In genomic region chr1:155212936-155213774, GRCm38 (mm10) we compare ENCODE assay signal across 8 mouse cellular contexts. TPM values are rescaled to one million over a fixed set of nuclear protein-coding genes. Genes with fewer than 3 reads are reported as not detected.
DNase-seq lines count a peak whose midpoint lies in the region; ATAC-seq and TF ChIP-seq lines count a peak whose summit lies in the region.

No protein-coding gene starts in this region.

- 8% methylated on average over 18 of the region's 18 CpGs for WGBS in hindbrain, embryonic 13.5 days
- 3% methylated on average over 18 of the region's 18 CpGs for WGBS in midbrain, embryonic 14.5 days

- DNase-seq in right cerebral cortex, postnatal 14 days, result peak; percentile 37
- no peak for DNase-seq in right cerebral cortex, adult 2 months (ENCODE audit: low spot score in 2 of 2)
- peak; percentile 58 for DNase-seq in midbrain, embryonic 14.5 days
- no peak for DNase-seq in right cerebral cortex, adult 18-20 months
- no peak for DNase-seq in cerebellum, adult 9-10 months

- TF ChIP-seq CTCF in embryonic fibroblast, embryonic 13.5 days (IDR thresholded peaks at IDR 0.05; ENCODE audit: borderline replicate concordance, insufficient read depth, low read length), result no peak

- H3K4me2 ChIP-seq in hindbrain, embryonic 13.5 days, result peak overlapping the region; percentile 26
- peak overlapping the region; percentile 28 for H3K4me2 ChIP-seq in midbrain, embryonic 14.5 days (ENCODE audit: low read length)

- peak overlapping the region; percentile 66 for H3K27ac ChIP-seq in embryonic fibroblast, embryonic 13.5 days (ENCODE audit: insufficient read depth, low read length)
- peak overlapping the region; percentile 83 for H3K27ac ChIP-seq in hindbrain, embryonic 13.5 days
- H3K27ac ChIP-seq in midbrain, embryonic 14.5 days (replicated peaks; ENCODE audit: low read depth, low read length), result peak overlapping the region; percentile 71

- TF ChIP-seq POLR2A in embryonic fibroblast, embryonic 13.5 days (IDR thresholded peaks at IDR 0.05; ENCODE audit: low read depth, low read length), result no peak

- no peak overlapping the region for H3K4me3 ChIP-seq in embryonic fibroblast, embryonic 13.5 days (ENCODE audit: insufficient read depth, low read length)
- no peak overlapping the region for H3K4me3 ChIP-seq in hindbrain, embryonic 13.5 days
- H3K4me3 ChIP-seq in midbrain, embryonic 14.5 days (replicated peaks; ENCODE audit: low read depth, low read length), result no peak overlapping the region

- no peaks in the 10 kb centered on the region for H3K9me3 ChIP-seq in hindbrain, embryonic 13.5 days
- H3K9me3 ChIP-seq in midbrain, embryonic 14.5 days (ENCODE audit: control insufficient read depth, low read length), result no peaks in the 10 kb centered on the region

- H3K9ac ChIP-seq in hindbrain, embryonic 13.5 days, result peak overlapping the region; percentile 60
- peak overlapping the region; percentile 40 for H3K9ac ChIP-seq in midbrain, embryonic 14.5 days (replicated peaks; ENCODE audit: low read length)

- peaks cover 38% of the 10 kb centered on the region for H3K4me1 ChIP-seq in embryonic fibroblast, embryonic 13.5 days (ENCODE audit: control insufficient read depth, insufficient read depth, low read length)
- H3K4me1 ChIP-seq in hindbrain, embryonic 13.5 days (replicated peaks), result peaks cover 76% of the 10 kb centered on the region
- peaks cover 43% of the 10 kb centered on the region for H3K4me1 ChIP-seq in midbrain, embryonic 14.5 days (ENCODE audit: control insufficient read depth, insufficient read depth, low read length)

- no peaks in the 10 kb centered on the region for H3K36me3 ChIP-seq in hindbrain, embryonic 13.5 days
- no peaks in the 10 kb centered on the region for H3K36me3 ChIP-seq in midbrain, embryonic 14.5 days (ENCODE audit: control insufficient read depth, insufficient read depth, low read length)

- no peaks in the 10 kb centered on the region; the same call in 1 of the 2 replicates for H3K27me3 ChIP-seq in hindbrain, embryonic 13.5 days
- no peaks in the 10 kb centered on the region for H3K27me3 ChIP-seq in midbrain, embryonic 14.5 days (ENCODE audit: control insufficient read depth, insufficient read depth, low read length)

- peak; percentile 14 for ATAC-seq in hindbrain, embryonic 13.5 days (ENCODE audit: low FRiP score)
- ATAC-seq in midbrain, embryonic 14.5 days (ENCODE audit: low FRiP score, low TSS enrichment), result peak; percentile 9
- ATAC-seq in megakaryocyte progenitor cell, adult 5-6 weeks (replicated peaks; ENCODE audit: poor library complexity), result no peak

RNA-seq across cellular contexts. Expression of gene BC034090, which starts 31.1 kb away (rescaled TPM):
- 21.4 and 25.1 TPM in 2 replicates for polyA plus RNA-seq in embryonic fibroblast, embryonic 13.5 days (2011; ENCODE audit: insufficient read length, low read depth, missing spikeins)
- 3.9 and 4.7 TPM in 2 replicates for polyA plus RNA-seq in hindbrain, embryonic 13.5 days (2015; fragmentation: Nextera tagmentation; extraction: Ambion mirVana)
- polyA plus RNA-seq in midbrain, embryonic 14.5 days (2014; fragmentation: Nextera tagmentation; extraction: Ambion mirVana), result 3.4 and 3.5 TPM in 2 replicates
- 0.07 TPM in 1 of 2 replicates, not detected in the other for total RNA-seq in megakaryocyte progenitor cell, adult 5-6 weeks (2015)
- total RNA-seq in megakaryocyte progenitor cell, adult 5-6 weeks (2017), result 0.20 TPM in 1 of 2 replicates, not detected in the other

RNA-seq across cellular contexts. Expression of gene Stx6, which starts 54.6 kb away (rescaled TPM):
- 54.3 and 58.8 TPM in 2 replicates for polyA plus RNA-seq in embryonic fibroblast, embryonic 13.5 days (2011; ENCODE audit: insufficient read length, low read depth, missing spikeins)
- polyA plus RNA-seq in hindbrain, embryonic 13.5 days (2015; fragmentation: Nextera tagmentation; extraction: Ambion mirVana), result 121 TPM in 2 replicates
- 121 and 124 TPM in 2 replicates for polyA plus RNA-seq in midbrain, embryonic 14.5 days (2014; fragmentation: Nextera tagmentation; extraction: Ambion mirVana)
- 11.2 and 17.6 TPM in 2 replicates for total RNA-seq in megakaryocyte progenitor cell, adult 5-6 weeks (2015)
- total RNA-seq in megakaryocyte progenitor cell, adult 5-6 weeks (2017), result 31.0 and 32.6 TPM in 2 replicates

Comparison
In these comparisons a context has a peak if more than half of its experiments do, and no peak if none do; other contexts are left out.
1. DNase-seq: peak in right cerebral cortex, postnatal 14 days (single experiment) and midbrain, embryonic 14.5 days (single experiment); none in right cerebral cortex, adult 2 months (0 of 2), right cerebral cortex, adult 18-20 months (single experiment) and cerebellum, adult 9-10 months (single experiment).
2. Peak in every context shown above with its lines, with median percentiles within 50 percentile points of each other: H3K27ac ChIP-seq.